Mouse (Mus musculus): ENCODE measurements around the gene Fam228a. TPM values are rescaled to one million over a fixed set of nuclear protein-coding genes. Genes with fewer than 3 reads are reported as not detected.
"Not testable (repeated sequence)": the region's sequence is repeated elsewhere in the genome, so short reads cannot be mapped to it uniquely, and the experiment has no call there.

Gene Fam228a
- total RNA-seq (2021), result under 1 TPM; 0.34 to 0.39 TPM
- long read RNA-seq, experiment 1, partial matches to known transcripts, result 0 of 1 reads
- long read RNA-seq, experiment 1, other reads (novel, unspliced or antisense), result 1 of 1 reads
- long read RNA-seq, experiment 2, result 0 reads

- DNase-seq (ENCODE audit: low spot score in 2 of 2), result no peak
Observed at GRCm38 (mm10) chr12:4738031-4738576, at the start of gene Fam228a. Fam228a (minus strand) TSS chr12:4738430.

GRCm38 (mm10) chr12:4784466-4784865, 46.2 kb upstream of the Fam228a start:
- DNase-seq (ENCODE audit: low spot score in 2 of 2), result no peak

- no peak for DNase-seq (ENCODE audit: low spot score in 2 of 2)
Observed at GRCm38 (mm10) chr12:4783598-4783997, 45.4 kb upstream of the Fam228a start.

GRCm38 (mm10) chr12:4781725-4782404, 43.6 kb upstream of the Fam228a start:
- not testable (repeated sequence) for DNase-seq (ENCODE audit: low spot score in 2 of 2)

- DNase-seq (ENCODE audit: low spot score in 2 of 2), result no peak
Observed at GRCm38 (mm10) chr12:4781270-4781669, 43.0 kb upstream of the Fam228a start.

GRCm38 (mm10) chr12:4780245-4780644, 42.0 kb upstream of the Fam228a start:
- DNase-seq (ENCODE audit: low spot score in 2 of 2), result no peak

- no peak for DNase-seq (ENCODE audit: low spot score in 2 of 2)
Observed at GRCm38 (mm10) chr12:4777734-4778133, 39.5 kb upstream of the Fam228a start.

- no peak for DNase-seq (ENCODE audit: low spot score in 2 of 2)
Observed at GRCm38 (mm10) chr12:4775588-4775949, 37.3 kb upstream of the Fam228a start.

- DNase-seq (ENCODE audit: low spot score in 2 of 2), result no peak
Observed at GRCm38 (mm10) chr12:4774895-4775587, 36.8 kb upstream of the Fam228a start.

GRCm38 (mm10) chr12:4769333-4769723, 31.1 kb upstream of the Fam228a start:
- no peak for DNase-seq (ENCODE audit: low spot score in 2 of 2)

GRCm38 (mm10) chr12:4768492-4769332, 30.5 kb upstream of the Fam228a start, which contains the start of the genes Pfn4 and Fam228b:
Pfn4 (plus strand) TSS chr12:4769022.
Fam228b (minus strand) TSS chr12:4769267.
- peak; percentile 84 to 90 for DNase-seq (ENCODE audit: low spot score in 2 of 2)

- DNase-seq (ENCODE audit: low spot score in 2 of 2), result no peak
Observed at GRCm38 (mm10) chr12:4757060-4757459, 18.8 kb upstream of the Fam228a start.

- DNase-seq (ENCODE audit: low spot score in 2 of 2), result not testable (repeated sequence)
Observed at GRCm38 (mm10) chr12:4754451-4754850, 16.2 kb upstream of the Fam228a start.

GRCm38 (mm10) chr12:4744486-4744885, 6.3 kb upstream of the Fam228a start:
- DNase-seq (ENCODE audit: low spot score in 2 of 2), result no peak

- no peak for DNase-seq (ENCODE audit: low spot score in 2 of 2)
Observed at GRCm38 (mm10) chr12:4742183-4742582, 4.0 kb upstream of the Fam228a start.

- DNase-seq (ENCODE audit: low spot score in 2 of 2), result no peak
Observed at GRCm38 (mm10) chr12:4740823-4741222, 2.6 kb upstream of the Fam228a start.

- DNase-seq (ENCODE audit: low spot score in 2 of 2), result no peak
Observed at GRCm38 (mm10) chr12:4732332-4732731, 5.9 kb downstream of the Fam228a start.

- no peak for DNase-seq (ENCODE audit: low spot score in 2 of 2)
Observed at GRCm38 (mm10) chr12:4731629-4732028, 6.6 kb downstream of the Fam228a start.

- no peak for DNase-seq (ENCODE audit: low spot score in 2 of 2)
Observed at GRCm38 (mm10) chr12:4729165-4729564, 9.1 kb downstream of the Fam228a start.

GRCm38 (mm10) chr12:4719762-4720754, 18.2 kb downstream of the Fam228a start:
- no peak for DNase-seq (ENCODE audit: low spot score in 2 of 2)

Measured in adrenal gland, postnatal 4 days (tissue).